Mouse (Mus musculus): ENCODE results near the gene Usp24. TPM values are rescaled to one million over a fixed set of nuclear protein-coding genes. Genes with fewer than 3 reads are reported as not detected.
A peak's percentile ranks its signal among the peaks of the same experiment; 100 is the strongest.
"Not testable (repeated sequence)": the region's sequence is repeated elsewhere in the genome, so short reads cannot be mapped to it uniquely, and the experiment has no call there.

Usp24 gene
- total RNA-seq, 2 experiments from 2014 or later: 39.2 to 41.6 TPM

DNA sequence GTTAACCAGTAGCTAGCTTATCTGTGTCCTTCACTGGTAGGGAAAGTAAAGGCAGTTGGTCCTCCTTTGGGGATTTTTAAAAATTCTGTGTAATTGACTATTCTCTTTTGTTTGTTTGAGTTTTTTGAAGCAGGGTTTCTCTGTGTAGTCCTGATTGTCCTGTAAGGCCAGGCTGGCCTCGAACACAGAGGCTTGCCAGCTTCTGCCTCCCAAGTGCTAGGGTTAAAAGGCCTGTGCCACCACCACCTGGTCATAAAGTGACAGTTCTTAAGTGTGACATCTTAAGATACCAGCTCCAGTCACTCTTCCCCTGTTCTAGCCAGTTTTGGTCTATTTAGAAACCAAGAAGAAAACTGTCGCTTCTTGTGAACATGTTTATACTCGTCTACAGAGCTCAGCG is 2.2 kb downstream of the Usp24 start:
- DNase-seq: no peak

DNA sequence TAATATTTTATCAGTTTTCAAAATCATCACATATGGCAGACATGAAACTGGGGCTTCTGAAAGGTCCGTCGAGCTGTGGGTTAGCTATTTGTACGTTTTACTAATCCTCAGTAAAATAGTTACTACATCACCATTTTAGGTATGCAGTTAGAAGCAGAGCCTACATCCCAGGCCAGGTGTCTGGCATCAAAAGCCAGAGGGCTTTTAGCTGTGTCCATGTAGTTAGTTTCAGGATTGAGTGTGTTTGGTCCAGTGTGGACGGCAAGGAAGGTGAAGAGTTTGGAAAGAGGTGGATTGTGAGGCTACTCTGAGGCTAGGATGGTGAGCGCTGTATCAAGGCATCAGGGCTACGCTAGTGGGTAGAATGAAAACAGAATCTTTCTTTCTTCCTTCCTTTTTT is 3.0 kb downstream of the Usp24 start:
- DNase-seq: no peak

DNA sequence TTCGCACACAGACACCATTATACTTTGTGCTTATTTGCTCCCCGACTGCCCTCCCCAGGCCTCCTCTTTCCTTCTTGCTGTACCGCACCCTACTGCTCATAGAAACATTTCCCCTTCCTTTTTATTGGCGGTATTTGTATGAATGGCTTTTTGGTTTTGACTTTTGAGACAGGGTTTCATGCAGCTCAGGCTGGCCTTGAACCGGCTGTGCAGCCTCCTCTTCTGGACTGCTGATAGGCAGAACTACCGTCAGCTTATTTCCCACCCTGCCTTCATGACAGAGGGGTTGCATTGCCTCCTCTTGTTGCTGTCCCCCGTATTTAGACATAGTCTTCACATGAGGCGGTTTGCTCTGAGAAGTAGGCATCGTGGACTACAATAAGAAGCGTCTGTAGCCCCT is 6.8 kb downstream of the Usp24 start:
- DNase-seq: no peak

DNA sequence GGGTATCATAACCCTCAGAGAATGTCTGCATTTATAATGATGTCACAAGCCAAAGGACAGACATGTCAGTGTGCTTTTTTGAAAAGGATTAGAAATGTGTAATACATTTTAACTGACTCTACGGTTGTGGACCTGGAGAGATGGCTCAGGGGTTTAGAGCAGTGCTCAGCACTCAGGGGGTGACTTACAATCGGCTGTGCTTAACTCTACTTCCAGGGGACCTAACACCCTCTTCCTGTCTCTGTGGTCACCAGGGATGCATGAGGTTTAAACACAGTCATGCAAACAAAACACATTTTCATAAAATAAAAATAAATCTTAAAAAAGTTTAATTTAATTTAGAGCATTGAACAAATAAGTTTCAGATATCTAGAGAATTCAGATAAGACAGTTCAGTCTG is 7.3 kb downstream of the Usp24 start:
- no peak for DNase-seq

DNA sequence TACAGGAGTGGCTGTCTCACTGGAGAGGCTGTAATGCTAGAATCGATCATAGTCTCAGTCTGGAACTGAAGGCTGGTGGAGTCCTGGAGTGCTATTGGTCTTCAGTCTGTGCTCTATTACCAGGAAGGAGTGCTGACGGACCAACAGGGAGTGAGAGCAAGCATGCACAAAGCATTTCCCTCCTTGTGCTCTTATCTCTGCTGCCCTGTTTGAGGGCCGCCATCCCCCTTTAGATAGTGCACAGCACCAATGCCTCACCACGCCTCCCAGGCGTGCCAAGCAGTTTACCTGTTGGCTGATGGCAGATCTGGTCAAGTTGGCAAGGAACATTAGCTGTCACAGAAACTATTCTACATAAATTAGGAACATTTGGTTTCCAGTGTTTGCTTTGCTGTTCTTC is 11.4 kb downstream of the Usp24 start:
- no peak for DNase-seq

DNA sequence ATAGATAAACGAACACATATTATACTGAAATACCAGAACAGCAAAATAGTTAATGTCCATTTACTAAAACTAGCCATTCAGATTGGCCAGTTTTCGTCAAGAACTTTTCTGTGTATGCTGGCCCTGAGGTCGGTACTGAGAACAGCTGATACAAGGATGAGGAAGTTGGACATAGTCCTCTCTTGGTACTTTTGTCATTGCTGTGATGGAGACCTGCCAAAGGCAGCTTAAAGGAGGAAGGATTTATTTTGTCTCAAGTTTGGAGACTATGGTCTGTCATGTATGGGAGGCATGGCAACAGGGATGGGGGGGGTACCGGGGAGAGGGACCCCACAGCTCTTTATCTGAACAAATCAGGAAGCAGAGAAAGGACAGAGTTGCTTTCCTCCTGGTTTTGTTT is 12.7 kb downstream of the Usp24 start:
- no peak for DNase-seq

DNA sequence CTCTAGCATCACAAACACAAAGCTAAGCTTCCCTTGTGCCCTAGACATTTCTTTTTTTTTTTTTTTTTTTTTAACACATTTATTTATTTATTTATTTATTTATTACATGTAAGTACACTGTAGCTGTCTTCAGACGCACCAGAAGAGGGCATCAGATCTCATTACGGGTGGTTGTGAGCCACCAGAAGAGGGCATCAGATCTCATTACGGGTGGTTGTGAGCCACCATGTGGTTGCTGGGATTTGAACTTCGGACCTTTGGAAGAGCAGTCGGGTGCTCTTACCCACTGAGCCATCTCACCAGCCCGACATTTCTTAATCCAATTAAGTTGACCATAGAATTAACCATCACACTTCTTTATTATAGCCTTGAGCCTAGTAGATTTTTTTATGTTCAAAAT is 13.2 kb downstream of the Usp24 start:
- not testable (repeated sequence) for DNase-seq

DNA sequence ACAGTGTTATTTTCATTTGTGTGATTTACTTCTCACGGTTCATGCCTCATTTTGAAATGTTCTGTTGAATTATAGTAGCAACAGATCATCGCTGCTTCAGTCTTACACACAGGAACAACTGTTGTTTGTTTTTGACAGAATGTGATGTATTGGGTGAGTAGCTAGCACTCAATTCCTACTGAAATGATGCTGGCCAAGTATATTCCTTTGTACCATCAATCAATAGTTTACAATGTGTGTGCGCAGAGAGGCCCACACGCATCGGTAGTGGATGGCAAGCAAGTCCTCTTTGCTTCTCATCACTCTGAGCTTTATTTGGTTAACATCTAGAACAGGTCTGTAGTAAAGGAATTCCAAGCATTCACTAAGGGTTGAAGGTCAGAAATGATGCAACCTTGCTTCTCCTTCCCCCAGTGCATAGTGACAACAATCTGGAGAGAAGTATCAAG is 14.4 kb downstream of the Usp24 start:
- no peak for DNase-seq

DNA sequence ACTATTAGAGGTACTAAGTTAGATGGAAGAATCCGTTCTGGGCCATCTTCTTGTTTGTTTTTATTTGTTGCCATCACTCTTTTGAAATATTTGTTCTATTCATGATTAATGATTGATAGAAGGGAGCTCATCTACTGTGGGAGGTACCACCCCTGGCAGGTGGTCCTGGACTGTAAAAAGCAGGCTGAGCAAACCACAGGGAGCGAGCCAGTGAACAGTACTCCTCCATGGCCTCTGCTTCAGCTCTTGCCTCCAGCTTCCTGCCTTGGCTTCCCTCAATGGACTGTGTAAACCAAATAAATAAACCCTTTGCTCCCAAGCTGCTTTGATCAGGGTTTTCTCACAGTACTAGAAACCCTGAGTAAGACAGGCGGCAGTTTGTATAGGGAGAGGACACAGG is 17.1 kb downstream of the Usp24 start:
- DNase-seq: no peak

DNA sequence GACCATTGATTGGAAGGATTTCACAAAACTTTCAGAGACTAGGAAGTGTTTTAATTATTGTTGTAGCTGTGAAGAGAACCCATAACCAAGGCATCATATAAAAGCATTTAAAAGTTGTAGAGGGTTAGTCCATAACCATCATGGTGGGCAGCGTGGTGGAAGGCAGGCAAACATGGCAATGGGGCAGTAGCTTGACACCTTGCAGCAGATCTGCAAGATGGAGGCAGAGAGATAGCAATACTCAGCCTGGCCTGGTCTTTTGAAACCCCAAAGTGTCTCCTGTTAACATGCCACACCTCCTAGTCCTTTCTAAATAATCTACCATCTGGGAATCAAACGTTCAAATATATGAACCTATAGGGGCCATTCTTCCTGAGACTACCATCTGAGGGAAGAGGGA is 17.6 kb downstream of the Usp24 start:
- DNase-seq: no peak

DNA sequence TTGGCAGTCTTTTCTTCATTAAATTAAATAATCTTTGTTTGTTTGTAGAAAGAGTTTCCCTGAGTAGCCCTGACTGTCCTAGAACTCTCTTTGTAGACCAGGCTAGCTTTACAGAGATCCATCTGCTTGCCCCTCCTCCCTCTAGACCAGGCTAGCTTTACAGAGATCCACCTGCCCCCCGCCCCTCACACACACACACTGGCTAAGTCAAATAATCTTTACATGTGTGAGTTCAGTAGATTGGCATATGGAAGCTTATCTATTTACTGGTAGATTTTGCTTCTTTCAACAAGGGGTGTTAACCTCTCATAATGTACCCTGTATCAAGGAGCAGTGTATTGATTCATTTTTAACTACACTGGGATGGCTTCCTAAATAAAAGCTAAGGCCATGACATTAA is 19.8 kb downstream of the Usp24 start:
- DNase-seq: no peak

DNA sequence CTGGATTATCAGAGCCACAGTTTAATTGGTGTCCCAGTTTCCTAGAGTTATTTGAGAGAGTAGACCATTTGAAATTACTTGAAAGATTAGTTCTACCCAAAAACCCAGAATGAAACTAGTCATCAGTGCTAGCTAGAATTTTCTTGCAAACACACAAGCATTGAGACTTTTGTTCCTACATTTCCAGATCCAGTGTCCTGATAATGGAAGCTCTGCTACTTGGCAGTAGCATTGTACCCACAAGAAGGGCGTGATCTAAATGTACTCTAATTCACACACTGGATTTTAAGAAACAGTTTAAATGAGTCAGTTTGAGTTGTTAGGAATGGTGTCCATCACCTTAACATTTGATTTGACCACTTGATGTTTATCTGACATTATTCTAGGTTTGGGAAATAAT is 31.7 kb downstream of the Usp24 start:
- DNase-seq: no peak

DNA sequence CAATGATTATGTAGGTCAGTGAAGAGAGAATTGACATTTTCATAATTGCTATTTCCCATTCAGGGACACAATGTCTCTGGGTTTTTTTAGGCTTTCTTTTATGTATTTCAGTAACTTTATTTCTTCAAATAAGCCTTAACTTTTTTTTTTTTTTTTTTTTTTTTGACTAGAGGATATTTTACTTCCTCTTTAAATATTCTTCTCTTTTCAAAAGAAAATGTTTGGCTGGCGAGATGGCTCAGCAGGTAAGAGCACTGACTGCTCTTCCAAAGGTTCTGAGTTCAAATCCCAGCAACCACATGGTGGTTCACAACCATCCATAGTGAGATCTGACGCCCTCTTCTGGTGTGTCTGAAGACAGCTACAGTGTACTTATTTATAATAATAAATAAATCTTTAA is 39.0 kb downstream of the Usp24 start:
- DNase-seq: not testable (repeated sequence)

DNA sequence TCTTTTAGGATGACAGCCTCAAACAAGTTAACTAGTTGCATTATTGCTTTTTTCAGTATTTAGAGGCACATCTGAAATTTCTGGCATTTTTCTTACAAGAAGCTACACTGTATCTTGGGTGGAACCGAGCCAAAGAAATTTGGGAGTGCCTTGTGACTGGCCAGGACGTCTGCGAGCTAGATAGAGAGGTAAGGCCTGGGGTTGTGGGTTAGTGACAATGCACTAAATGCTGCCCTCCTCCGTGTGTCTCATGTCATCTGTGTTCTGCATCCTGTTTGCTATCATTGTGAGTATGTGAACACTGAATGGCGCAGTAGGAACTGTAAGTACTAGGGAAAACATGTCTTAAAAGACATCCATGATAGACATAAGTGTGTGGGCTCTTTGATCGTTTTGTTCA is 54.0 kb downstream of the Usp24 start:
- DNase-seq: no peak

DNA sequence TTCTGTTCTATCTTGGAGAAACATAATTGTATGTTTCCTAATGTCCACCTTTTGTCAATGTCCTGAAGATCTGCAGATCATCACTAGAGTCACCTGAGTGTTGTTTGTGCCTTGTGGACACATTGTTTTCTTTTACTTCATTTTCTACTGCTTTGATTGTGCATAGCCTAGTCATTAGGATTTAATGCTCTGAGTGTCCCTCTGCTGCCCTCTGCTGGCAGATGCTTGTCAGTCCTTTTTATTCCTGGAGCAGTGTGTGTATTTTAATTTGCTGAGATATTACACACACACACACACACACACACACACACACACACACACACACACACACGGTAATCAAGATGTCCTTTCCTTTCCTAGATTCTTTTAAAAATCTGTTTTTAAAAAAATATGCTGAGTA is 59.8 kb downstream of the Usp24 start:
- DNase-seq: peak; percentile 85

DNA sequence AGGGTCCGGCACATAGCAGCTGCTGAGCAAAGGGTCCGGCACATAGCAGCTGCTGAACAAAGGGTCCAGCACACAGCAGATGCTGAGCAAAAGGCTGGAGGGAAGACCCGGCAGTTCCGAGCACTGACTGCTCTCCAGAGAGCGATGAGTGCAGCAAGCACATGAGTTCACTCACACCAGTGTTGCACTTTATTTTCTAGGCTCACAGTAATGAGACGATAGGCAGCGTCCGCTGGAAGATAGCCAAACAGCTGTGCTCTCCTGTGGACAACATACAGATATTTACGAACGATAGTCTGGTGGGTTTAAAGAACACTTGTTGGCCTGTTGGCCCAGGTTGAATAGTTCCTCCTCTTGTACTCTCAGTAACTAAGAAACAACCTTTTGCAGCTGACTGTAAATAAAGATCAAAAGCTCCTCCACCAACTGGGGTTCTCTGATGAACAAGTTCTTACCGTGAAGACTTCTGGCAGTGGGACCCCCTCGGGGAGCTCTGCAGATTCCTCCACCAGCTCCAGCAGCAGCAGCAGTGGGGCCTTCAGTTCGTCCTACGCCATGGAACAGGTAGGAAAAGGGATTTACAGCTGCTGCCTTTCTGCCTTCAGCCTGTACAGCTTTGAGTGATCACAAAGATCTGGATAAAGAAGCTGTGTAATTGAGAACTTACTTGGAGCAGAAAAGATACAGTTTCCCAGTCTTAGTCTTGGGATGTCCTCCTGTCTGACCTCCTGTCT is 63.0 kb downstream of the Usp24 start:
- DNase-seq: no peak

DNA sequence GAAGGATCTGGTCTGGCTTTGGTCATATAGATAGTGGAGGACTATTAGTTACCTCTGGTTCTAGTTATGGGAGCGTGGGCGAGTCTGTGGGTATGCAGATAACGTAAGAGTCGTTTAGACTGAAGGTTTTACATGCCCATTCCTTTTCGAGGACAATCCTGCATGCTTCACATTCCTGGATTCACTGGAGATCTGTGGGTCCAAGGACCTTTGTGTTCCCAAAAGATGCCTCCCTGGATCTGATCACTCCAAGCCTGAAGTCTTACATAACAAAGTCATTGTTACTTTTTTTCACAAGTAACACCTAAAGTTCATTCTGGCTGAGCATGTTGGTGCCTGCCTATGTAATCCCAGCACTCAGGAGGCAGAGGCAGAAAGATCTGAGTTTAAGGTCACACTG is 65.1 kb downstream of the Usp24 start:
- no peak for DNase-seq

DNA sequence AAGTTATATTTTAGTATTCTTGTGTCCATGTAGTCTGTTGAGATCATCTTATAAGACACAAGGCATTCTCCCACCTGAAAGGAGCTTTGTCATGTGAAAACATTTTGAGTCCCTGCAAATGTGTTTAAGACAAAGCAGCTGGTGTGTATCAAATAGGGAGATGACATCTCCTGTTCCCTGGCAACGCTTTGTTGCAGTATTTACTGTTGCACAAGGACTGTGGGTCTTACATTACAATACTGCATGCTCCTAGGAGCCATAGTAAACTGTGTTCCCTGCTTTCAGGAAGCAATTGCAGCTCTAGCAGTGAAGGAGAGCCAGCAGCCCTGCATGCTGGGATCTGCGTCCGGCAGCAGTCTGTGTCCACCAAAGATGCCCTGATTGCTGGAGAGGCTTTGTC is 73.9 kb downstream of the Usp24 start:
- no peak for DNase-seq

DNA sequence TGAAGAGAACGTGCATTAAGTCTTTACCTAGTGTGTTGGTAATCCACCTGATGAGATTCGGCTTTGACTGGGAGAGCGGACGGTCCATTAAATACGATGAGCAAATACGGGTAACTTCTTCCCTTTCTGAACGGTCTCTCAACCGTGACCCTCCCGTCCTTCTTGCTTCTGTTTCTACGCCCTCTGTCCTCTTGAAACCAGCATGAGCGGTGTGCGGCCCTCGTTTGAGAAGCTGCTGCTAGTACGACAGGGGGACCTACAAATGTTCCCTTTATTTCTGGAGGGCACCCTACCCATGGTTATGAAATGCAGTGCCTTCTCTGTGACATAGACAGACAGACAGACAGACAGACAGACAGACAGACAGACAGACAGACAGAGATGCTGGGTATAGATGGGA is 93.6 kb downstream of the Usp24 start:
- DNase-seq: no peak

DNA sequence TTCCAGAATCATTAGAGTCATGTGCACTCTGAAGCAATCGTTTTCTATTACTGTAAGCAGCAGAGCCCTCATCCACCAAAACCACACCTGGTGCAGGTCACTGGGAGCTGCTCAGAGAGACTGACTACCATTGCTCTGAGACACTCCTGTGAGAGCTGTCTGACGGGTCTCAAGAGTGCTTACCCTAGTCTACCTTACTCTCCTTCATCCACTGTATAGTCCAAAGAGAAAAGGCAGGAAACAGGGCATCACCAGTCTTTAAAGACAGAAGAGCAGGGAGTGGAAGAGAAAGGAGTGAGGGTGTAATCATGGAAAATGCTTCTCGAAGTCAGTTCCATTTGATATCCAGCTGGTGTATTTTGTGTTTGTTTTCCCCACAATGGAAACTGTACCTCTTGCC is 103.2 kb downstream of the Usp24 start:
- no peak for DNase-seq

DNA sequence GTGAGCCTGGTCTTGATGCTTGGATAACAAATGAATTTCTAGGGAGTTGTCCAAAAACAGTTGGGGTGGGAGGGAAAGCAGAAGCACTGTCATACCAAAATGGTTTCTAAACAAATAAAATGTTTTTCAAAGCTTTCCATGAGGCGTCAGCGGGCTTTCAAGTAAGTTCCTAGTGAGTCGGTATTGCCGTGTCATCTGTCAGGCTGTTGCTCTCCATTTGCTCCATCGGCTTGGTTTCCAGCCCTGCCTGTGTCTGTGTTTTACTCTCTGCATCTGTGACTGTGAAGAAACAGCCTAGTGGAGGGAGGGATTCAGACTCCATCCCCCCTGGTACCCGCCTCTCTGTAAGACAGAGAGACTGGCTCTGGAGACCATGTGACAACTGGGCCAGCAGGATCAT is 103.8 kb downstream of the Usp24 start:
- no peak for DNase-seq

DNA sequence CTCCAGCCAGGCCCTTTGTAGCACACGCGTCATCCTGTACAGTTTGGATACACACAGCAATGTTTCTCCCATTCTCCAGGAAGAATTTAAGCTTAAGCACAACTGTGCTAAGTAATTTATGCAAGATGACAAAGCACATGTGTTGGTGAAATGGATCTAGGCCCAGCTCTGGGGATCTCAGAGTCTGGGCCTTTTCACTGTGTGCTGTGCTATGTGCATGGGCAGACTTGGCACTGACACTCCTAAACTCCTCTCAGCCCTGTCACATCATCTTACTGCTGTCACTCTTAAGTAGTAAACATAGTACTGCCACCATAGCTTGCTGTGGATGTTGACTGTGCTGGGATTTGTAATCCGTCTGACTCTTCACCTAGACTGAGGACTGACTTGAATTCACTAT is 106.6 kb downstream of the Usp24 start:
- DNase-seq: no peak

DNA sequence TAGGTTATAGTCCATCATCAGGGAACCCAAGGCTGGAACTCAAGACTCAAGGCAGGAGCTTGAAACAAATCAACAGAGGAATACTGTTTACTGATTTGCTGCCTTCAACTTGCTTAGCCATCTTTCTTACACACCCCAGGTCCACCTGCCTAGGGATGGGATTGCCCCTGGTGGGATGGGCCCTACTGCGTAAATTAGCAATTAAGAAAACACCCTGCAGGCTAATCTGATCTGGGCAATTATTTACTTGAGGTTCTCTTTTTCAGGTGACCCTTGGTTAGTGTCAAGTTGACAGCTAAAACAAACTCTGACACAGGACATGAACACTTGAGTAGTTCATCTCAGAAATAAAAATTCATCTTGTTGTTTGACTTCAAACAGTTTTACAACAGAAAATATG is 108.5 kb downstream of the Usp24 start:
- DNase-seq: no peak

DNA sequence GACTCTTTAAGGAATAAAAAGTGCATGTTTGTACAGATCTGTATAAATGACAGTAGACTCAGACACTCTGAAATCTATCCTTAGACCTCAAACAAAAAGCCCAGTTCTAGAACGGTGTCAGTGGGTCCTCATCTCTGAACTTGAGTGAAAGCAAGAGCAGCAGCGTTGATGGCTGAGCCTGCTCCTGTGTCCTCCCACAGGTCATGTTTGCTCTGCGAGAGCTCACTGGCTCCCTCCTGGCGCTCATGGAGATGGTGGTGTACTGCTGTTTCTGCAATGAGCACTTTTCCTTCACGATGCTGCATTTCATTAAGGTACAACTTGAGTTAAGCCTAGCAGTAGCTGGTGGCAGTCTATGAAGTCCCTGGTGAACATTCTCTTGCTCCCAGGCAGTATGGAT is 110.3 kb downstream of the Usp24 start:
- DNase-seq: no peak

DNA sequence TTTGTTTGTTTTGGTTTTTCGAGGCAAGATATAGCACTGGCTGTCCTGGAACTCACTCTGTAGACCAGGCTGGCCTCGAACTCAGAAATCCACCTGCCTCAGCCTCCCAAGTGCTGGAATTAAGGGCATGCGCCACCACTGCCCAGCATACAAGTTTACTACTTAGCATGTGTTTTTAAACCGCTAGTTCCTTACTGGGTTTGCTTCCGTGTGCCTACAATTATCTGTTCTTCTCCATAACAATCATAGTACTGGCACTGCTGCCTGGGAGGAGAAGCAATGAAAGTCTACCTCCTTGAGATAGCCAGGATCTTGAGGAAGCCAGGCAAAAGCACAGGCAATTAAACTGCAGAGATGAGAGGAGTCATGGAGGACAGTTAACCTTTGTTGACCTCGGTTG is 112.6 kb downstream of the Usp24 start:
- DNase-seq: no peak

Data from gastrocnemius, postnatal 10 days (tissue).